9 mouse cellular contexts compared by ENCODE assay signal in the genomic region with DNA sequence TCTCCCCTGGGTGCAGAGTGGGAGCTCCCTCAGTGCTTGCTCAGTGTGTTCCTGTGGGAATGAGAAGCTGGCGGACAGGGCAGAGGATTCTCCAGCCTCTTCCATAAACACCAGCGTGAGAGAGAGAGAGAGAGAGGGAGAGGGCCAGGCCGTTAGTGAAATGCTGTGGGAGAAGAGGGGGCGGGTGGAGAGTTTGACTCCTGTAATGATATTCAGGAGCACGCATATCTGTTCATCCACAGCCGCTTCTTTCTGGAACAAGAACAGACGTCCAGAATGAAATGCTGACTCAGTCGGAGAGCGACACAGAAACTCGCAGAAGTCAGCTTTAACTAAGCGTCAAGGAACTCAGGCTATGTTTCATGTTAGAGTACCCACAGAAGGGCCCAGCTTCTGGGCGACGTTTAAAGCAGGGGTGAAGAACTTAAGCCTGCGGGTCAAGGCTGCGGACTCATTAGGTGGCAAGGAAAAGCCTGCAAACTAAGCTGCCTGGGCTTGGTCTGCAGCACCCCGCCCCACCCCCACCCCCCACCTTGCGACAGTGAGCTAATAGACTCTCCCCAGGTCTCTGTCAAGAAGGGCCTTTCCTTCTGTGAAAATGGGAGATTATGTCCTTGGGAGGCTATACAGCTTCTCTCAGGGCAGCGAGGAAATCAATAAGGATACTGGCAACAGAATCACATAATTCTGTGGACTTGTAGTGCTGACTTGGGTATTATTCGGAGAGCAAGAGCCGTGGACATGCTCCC.
DNase-seq lines count a peak whose midpoint lies in the region; ATAC-seq and TF ChIP-seq lines count a peak whose summit lies in the region.
"Had no signal": no experiment of that assay in that cellular context is flagged by ENCODE, and none has a peak within 500 bp of the region (broad histone marks: within the 10 kb centered on the region; RNA-seq: fewer than 3 reads in every experiment).

No protein-coding gene starts in this region.

- H3K79me2 ChIP-seq in heart, adult 2 months (replicated peaks; ENCODE audit: control insufficient read depth, insufficient read depth, low read length) = no peaks in the 10 kb centered on the region

- no peak overlapping the region for H3K27ac ChIP-seq in heart, embryonic 16.5 days (ENCODE audit: low read length)
- H3K27ac ChIP-seq in heart, adult 2 months = no peak overlapping the region
- H3K27ac ChIP-seq in limb, embryonic 13.5 days = no peak overlapping the region
- H3K27ac ChIP-seq in limb, embryonic 10.5 days = no peak overlapping the region
- no peak overlapping the region for H3K27ac ChIP-seq in hindbrain, embryonic 16.5 days (ENCODE audit: low read depth, low read length)
- H3K27ac ChIP-seq: liver, embryonic 15.5 days had no signal

- H3K4me2 ChIP-seq in heart, embryonic 16.5 days (ENCODE audit: low read depth, low read length) = peak overlapping the region; percentile 28
- H3K4me2 ChIP-seq in limb, embryonic 13.5 days (replicated peaks) = peak overlapping the region; percentile 14; the same call in 1 of the 2 replicates
- H3K4me2 ChIP-seq in hindbrain, embryonic 16.5 days (ENCODE audit: low read length) = peak overlapping the region; percentile 24; the same call in 1 of the 2 replicates
- H3K4me2 ChIP-seq: liver, embryonic 15.5 days had no signal

- no peaks in the 10 kb centered on the region for H3K4me1 ChIP-seq in heart, embryonic 16.5 days (ENCODE audit: control insufficient read depth, insufficient read depth, low read length)
- H3K4me1 ChIP-seq in heart, adult 2 months (ENCODE audit: control insufficient read depth, insufficient read depth, low read length) = no peaks in the 10 kb centered on the region
- H3K4me1 ChIP-seq in limb, embryonic 13.5 days = no peaks in the 10 kb centered on the region
- 0 out of 2 replicates have a peak, but pooled peaks cover 3% of the 10 kb centered on the region for H3K4me1 ChIP-seq in limb, embryonic 10.5 days
- no peaks in the 10 kb centered on the region for H3K4me1 ChIP-seq in hindbrain, embryonic 16.5 days (ENCODE audit: control insufficient read depth, insufficient read depth, low read depth, low read length)
- H3K4me1 ChIP-seq: liver, embryonic 15.5 days had no signal

- 31% methylated on average over 20 of the region's 20 CpGs for WGBS in heart, embryonic 16.5 days
- 44% methylated on average over 20 of the region's 20 CpGs for WGBS in heart, adult 2 months
- WGBS in limb, embryonic 13.5 days = 41% methylated on average over 20 of the region's 20 CpGs
- 44% methylated on average over 20 of the region's 20 CpGs for WGBS in limb, embryonic 10.5 days
- 43% methylated on average over 20 of the region's 20 CpGs for WGBS in hindbrain, embryonic 16.5 days

- TF ChIP-seq EP300 in heart, adult 2 months (IDR thresholded peaks at IDR 0.05; ENCODE audit: insufficient read depth, low read depth, low read length) = no peak

- no peak for TF ChIP-seq POLR2A in heart, adult 2 months (IDR thresholded peaks at IDR 0.05; ENCODE audit: insufficient read depth, low read depth, low read length)

- TF ChIP-seq CTCF in heart, adult 2 months (IDR thresholded peaks at IDR 0.05) = no peak

- peak; percentile 23; the same call in 1 of the 2 replicates for ATAC-seq in heart, embryonic 16.5 days (replicated peaks; ENCODE audit: extremely low read depth, insufficient read depth, low FRiP score)
- ATAC-seq in limb, embryonic 13.5 days (ENCODE audit: low FRiP score, low read depth) = no peak
- peak; percentile 52 for ATAC-seq in hindbrain, embryonic 16.5 days

- no peaks in the 10 kb centered on the region for H3K36me3 ChIP-seq in heart, embryonic 16.5 days (ENCODE audit: control insufficient read depth, insufficient read depth)
- no peaks in the 10 kb centered on the region for H3K36me3 ChIP-seq in heart, adult 2 months (ENCODE audit: control insufficient read depth, insufficient read depth, low read length)
- no peaks in the 10 kb centered on the region for H3K36me3 ChIP-seq in limb, embryonic 13.5 days
- no peaks in the 10 kb centered on the region for H3K36me3 ChIP-seq in limb, embryonic 10.5 days
- no peaks in the 10 kb centered on the region for H3K36me3 ChIP-seq in hindbrain, embryonic 16.5 days (ENCODE audit: control insufficient read depth, insufficient read depth, low read length)
- H3K36me3 ChIP-seq: liver, embryonic 15.5 days had no signal

- peak overlapping the region; percentile 22 for H3K4me3 ChIP-seq in heart, embryonic 16.5 days (ENCODE audit: low read length)
- H3K4me3 ChIP-seq in heart, adult 2 months = no peak overlapping the region
- no peak overlapping the region for H3K4me3 ChIP-seq in limb, embryonic 13.5 days
- H3K4me3 ChIP-seq in limb, embryonic 10.5 days = no peak overlapping the region
- no peak overlapping the region for H3K4me3 ChIP-seq in hindbrain, embryonic 16.5 days (ENCODE audit: low read length)
- H3K4me3 ChIP-seq: liver, embryonic 15.5 days had no signal

- intact Hi-C loops in heart, adult 2 months (cut with DNase I) = no loop called here

- no peak for DNase-seq in heart, adult 2 months
- no peak for DNase-seq in limb, embryonic 10.5 days (ENCODE audit: low spot score)
- DNase-seq in right cerebral cortex, postnatal 25 days = peak; percentile 31
- no peak for DNase-seq in thymus, postnatal 10 days (ENCODE audit: low spot score in 2 of 2)
- DNase-seq in thymus, postnatal 25 days = no peak

- no peaks in the 10 kb centered on the region for H3K9me3 ChIP-seq in heart, embryonic 16.5 days (replicated peaks; ENCODE audit: control insufficient read depth, low read length)
- no peaks in the 10 kb centered on the region for H3K9me3 ChIP-seq in limb, embryonic 13.5 days
- H3K9me3 ChIP-seq in limb, embryonic 10.5 days (replicated peaks) = no peaks in the 10 kb centered on the region
- no peaks in the 10 kb centered on the region for H3K9me3 ChIP-seq in hindbrain, embryonic 16.5 days (ENCODE audit: control insufficient read depth, low read length)
- H3K9me3 ChIP-seq: liver, embryonic 15.5 days had no signal

- H3K9ac ChIP-seq in heart, embryonic 16.5 days (ENCODE audit: low read length) = no peak overlapping the region
- H3K9ac ChIP-seq in heart, adult 2 months (ENCODE audit: low read depth, low read length) = no peak overlapping the region
- no peak overlapping the region for H3K9ac ChIP-seq in limb, embryonic 13.5 days
- no peak overlapping the region for H3K9ac ChIP-seq in hindbrain, embryonic 16.5 days (ENCODE audit: low read depth, low read length)
- H3K9ac ChIP-seq: liver, embryonic 15.5 days had no signal

- H3K27me3 ChIP-seq in heart, embryonic 16.5 days (ENCODE audit: control insufficient read depth, insufficient read depth, low read length) = no peaks in the 10 kb centered on the region
- no peaks in the 10 kb centered on the region for H3K27me3 ChIP-seq in heart, adult 2 months (ENCODE audit: control insufficient read depth, insufficient read depth, low read length)
- no peaks in the 10 kb centered on the region for H3K27me3 ChIP-seq in limb, embryonic 13.5 days
- H3K27me3 ChIP-seq in limb, embryonic 10.5 days (ENCODE audit: low read depth, poor library complexity, severe bottlenecking) = no peaks in the 10 kb centered on the region
- H3K27me3 ChIP-seq in hindbrain, embryonic 16.5 days (replicated peaks; ENCODE audit: control insufficient read depth, insufficient read depth, low read length) = no peaks in the 10 kb centered on the region
- H3K27me3 ChIP-seq: liver, embryonic 15.5 days had no signal
